Mouse (Mus musculus) heart, embryonic 16.5 days (tissue): ENCODE results near the gene Dhx37. TPM values are rescaled to one million over a fixed set of nuclear protein-coding genes. Genes with fewer than 3 reads are reported as not detected.
A peak's percentile ranks its signal among the peaks of the same experiment; 100 is the strongest.

Source experiments
- ATAC-seq: fragments of 200-750 bp; cut with Nextera tagmentation; replicated peaks from 2 replicates; pipeline ENCODE4 v1.8.0; 2017; ENCODE audit warnings: moderate number of reproducible peaks; ENCODE audit not compliant: insufficient read depth, low FRiP score; ENCODE audit errors: extremely low read depth
- H3K27ac ChIP-seq: fragments of 300-500 bp; sonication (generic); 2 replicates; pipeline ENCODE4 v1.5.1; 2014; ENCODE audit warnings: mild to moderate bottlenecking, low read length, control low read depth, moderate library complexity
- H3K27me3 ChIP-seq: fragments of 300-500 bp; sonication (generic); 2 replicates; pipeline ENCODE4 v1.6.1; 2014; ENCODE audit warnings: low read length, mixed read lengths; ENCODE audit not compliant: control insufficient read depth, insufficient read depth
- H3K36me3 ChIP-seq: fragments of 300-500 bp; sonication (generic); 2 replicates; pipeline ENCODE4 v1.6.1; 2014; ENCODE audit not compliant: control insufficient read depth, insufficient read depth
- H3K4me1 ChIP-seq: fragments of 300-500 bp; sonication (generic); 2 replicates; pipeline ENCODE4 v1.6.1; 2014; ENCODE audit warnings: low read length, mixed read lengths; ENCODE audit not compliant: control insufficient read depth, insufficient read depth
- H3K4me2 ChIP-seq: fragments of 300-500 bp; sonication (generic); 2 replicates; pipeline ENCODE4 v1.6.1; 2014; ENCODE audit warnings: low read depth, mild to moderate bottlenecking, control low read depth, low read length
- H3K4me3 ChIP-seq: fragments of 300-500 bp; sonication (generic); 2 replicates; pipeline ENCODE4 v1.5.1; 2014; ENCODE audit warnings: mild to moderate bottlenecking, control low read depth, low read length
- H3K9ac ChIP-seq: fragments of 300-500 bp; sonication (generic); 2 replicates; pipeline ENCODE4 v1.6.1; 2014; ENCODE audit warnings: low read length, control low read depth
- H3K9me3 ChIP-seq: fragments of 300-500 bp; sonication (generic); replicated peaks from 2 replicates; pipeline ENCODE4 v1.6.1; 2016; ENCODE audit warnings: low read length; ENCODE audit not compliant: control insufficient read depth
- WGBS: fragments of 180-500 bp; shearing (Covaris S2); extraction: QIAGEN DNeasy Blood & Tissue Kit; methylation state at CpG from one replicate; pipeline ENCODE4 v1.1.7; 2014; 5-methylcytosine and 5-hydroxymethylcytosine counted together
- polyA plus RNA-seq: library from polyadenylated mRNA; unstranded; fragments of >200 nt; fragmentation: Nextera tagmentation; extraction: Ambion mirVana; gene quantifications from 2 replicates; pipeline ENCODE4 v1.2.1, GENCODE M21; 2015

The Dhx37 gene
- polyA plus RNA-seq = 8.5 and 10.5 TPM in 2 replicates

DNA sequence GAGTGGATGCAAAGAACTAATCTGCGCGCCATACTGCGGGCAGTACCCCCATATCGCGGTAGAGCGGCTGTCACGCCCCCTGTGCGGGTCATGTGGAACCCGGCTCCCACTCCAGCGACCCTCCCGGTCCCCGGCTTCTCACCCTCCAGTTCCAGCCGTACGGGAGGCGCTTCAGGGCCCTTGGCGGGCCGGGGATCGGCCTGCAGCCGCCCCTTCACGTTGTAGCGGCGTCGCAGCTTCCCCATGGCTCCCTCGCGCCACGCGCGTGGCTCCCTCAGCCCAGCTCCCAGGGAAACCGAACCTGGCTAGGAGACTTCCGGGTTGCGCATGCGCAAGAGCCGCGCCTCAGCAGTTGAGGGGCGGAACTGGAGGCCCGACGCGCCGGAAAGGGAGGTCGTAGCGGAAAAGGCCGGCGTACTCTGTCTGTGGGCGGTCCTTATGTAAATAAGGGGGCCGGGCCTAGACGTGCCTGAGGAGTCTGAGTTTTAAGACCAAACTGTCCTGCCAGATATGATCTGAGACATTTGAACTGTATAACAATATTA is at the start of gene Dhx37:
TSS of gene Dhx37 (minus strand) at position 329 of the 545 bp plus-strand sequence.
- Histone ChIP-seq H3K4me2 (peak within 1 kb of the TSS; percentile 83), H3K27ac (peak within 1 kb of the TSS; percentile 56; the same call in 1 of the 2 replicates), H3K4me1 (peaks cover 8% of the 10 kb centered on the region), H3K9me3 (no peaks in the 10 kb centered on the region), H3K36me3 (peaks cover 21% of the 10 kb centered on the region), H3K9ac (peak within 1 kb of the TSS; percentile 92), H3K4me3 (peak within 1 kb of the TSS; percentile 87), H3K27me3 (no peaks in the 10 kb centered on the region)
- peak; percentile 95 for ATAC-seq
- WGBS = under 1% methylated on average over 46 of the region's 46 CpGs

GRCm38 (mm10) chr5:125482474-125482873 is 48.6 kb upstream of the Dhx37 start:
- ATAC-seq = no peak
- no peaks in the 10 kb centered on the region for H3K9me3 ChIP-seq
- H3K4me1 ChIP-seq = no peaks in the 10 kb centered on the region
- H3K4me3 ChIP-seq = no peak overlapping the region
- 88% methylated on average over 7 of the region's 7 CpGs for WGBS
- H3K27me3 ChIP-seq = no peaks in the 10 kb centered on the region
- no peak overlapping the region for H3K9ac ChIP-seq
- peaks cover 9% of the 10 kb centered on the region; the same call in 1 of the 2 replicates for H3K36me3 ChIP-seq
- H3K27ac ChIP-seq = no peak overlapping the region
- H3K4me2 ChIP-seq = no peak overlapping the region

- WGBS = 83% methylated on average over 11 of the region's 11 CpGs
- no peak for ATAC-seq
- no peak overlapping the region for H3K4me2 ChIP-seq
Measured at GRCm38 (mm10) chr5:125480434-125481231, 46.7 kb upstream of the Dhx37 start.

DNA sequence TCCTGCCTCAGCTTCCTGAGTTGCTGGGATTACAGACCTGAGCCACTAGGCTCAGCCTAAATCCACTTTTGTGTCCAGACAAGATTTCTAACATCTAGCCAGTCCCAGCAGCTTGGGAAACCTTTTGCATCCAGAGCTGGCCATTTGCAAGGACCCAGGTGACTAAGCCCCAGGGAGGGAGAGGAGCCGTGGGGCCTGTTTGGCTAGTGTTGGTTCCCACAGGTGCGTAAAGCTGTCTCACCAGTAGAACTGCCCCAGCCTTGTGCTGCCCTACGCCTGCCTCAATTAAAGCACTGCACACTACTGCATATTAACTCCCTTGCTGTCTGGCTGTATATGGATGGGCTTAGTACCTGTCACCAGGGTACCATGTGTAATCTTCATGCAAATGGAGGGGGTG is 45.5 kb upstream of the Dhx37 start:
- Histone ChIP-seq H3K4me1 (peaks cover 12% of the 10 kb centered on the region), H3K27me3 (no peaks in the 10 kb centered on the region), H3K4me2 (no peak overlapping the region), H3K9me3 (no peaks in the 10 kb centered on the region), H3K4me3 (no peak overlapping the region), H3K27ac (no peak overlapping the region), H3K9ac (no peak overlapping the region), H3K36me3 (peaks cover 9% of the 10 kb centered on the region; the same call in 1 of the 2 replicates)
- WGBS = 83% methylated on average over 3 of the region's 3 CpGs
- no peak for ATAC-seq

More at GRCm38 (mm10) chr5:125480434-125481231, 46.7 kb upstream of the Dhx37 start:
- Histone ChIP-seq H3K4me1 (peaks cover 9% of the 10 kb centered on the region), H3K9ac (no peak overlapping the region), H3K36me3 (peaks cover 9% of the 10 kb centered on the region; the same call in 1 of the 2 replicates), H3K4me3 (no peak overlapping the region), H3K27me3 (no peaks in the 10 kb centered on the region), H3K27ac (no peak overlapping the region), H3K9me3 (no peaks in the 10 kb centered on the region)

DNA sequence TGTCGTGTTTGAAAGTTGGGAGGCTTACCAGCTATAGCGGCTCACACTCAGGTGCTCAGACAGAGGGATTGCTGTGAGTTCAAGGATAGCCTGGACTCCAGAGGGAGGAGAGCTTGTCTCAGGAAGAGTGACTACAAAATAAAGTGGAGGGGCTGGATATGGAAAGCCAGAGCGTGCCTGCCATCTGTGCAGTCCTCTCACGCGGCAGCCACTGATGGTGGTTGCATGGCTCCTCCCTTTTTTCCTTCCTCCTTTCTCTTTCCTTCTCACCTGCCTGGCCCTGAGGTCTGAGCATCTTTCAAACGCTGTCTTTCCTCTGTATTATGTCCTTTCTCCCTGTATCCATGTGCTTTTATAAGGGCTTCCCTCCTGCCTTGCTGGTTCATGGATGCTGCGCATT is 44.1 kb upstream of the Dhx37 start:
- Histone ChIP-seq H3K36me3 (peaks cover 5% of the 10 kb centered on the region; the same call in 1 of the 2 replicates), H3K9me3 (no peaks in the 10 kb centered on the region), H3K4me2 (no peak overlapping the region), H3K9ac (no peak overlapping the region), H3K27ac (no peak overlapping the region), H3K27me3 (no peaks in the 10 kb centered on the region), H3K4me1 (peaks cover 12% of the 10 kb centered on the region), H3K4me3 (no peak overlapping the region)
- no peak for ATAC-seq
- WGBS = 83% methylated on average over 7 of the region's 7 CpGs

- H3K4me1 ChIP-seq = peaks cover 12% of the 10 kb centered on the region
- WGBS = 71% methylated on average over 7 of the region's 7 CpGs
- H3K4me3 ChIP-seq = no peak overlapping the region
- no peaks in the 10 kb centered on the region for H3K36me3 ChIP-seq
- H3K9me3 ChIP-seq = no peaks in the 10 kb centered on the region
- no peak overlapping the region for H3K9ac ChIP-seq
- H3K27ac ChIP-seq = no peak overlapping the region
- no peaks in the 10 kb centered on the region for H3K27me3 ChIP-seq
- H3K4me2 ChIP-seq = no peak overlapping the region
- no peak for ATAC-seq
Measured at GRCm38 (mm10) chr5:125477533-125477932, 43.6 kb upstream of the Dhx37 start.

- 69% methylated on average over 7 of the region's 7 CpGs for WGBS
- Histone ChIP-seq H3K9me3 (no peaks in the 10 kb centered on the region), H3K4me1 (peaks cover 12% of the 10 kb centered on the region), H3K4me2 (peak overlapping the region; percentile 95), H3K27me3 (no peaks in the 10 kb centered on the region), H3K4me3 (peak overlapping the region; percentile 86), H3K9ac (peak overlapping the region; percentile 85; the same call in 1 of the 2 replicates), H3K36me3 (no peaks in the 10 kb centered on the region), H3K27ac (no peak overlapping the region)
- ATAC-seq = no peak
Measured at GRCm38 (mm10) chr5:125476799-125477198, 42.9 kb upstream of the Dhx37 start.

DNA sequence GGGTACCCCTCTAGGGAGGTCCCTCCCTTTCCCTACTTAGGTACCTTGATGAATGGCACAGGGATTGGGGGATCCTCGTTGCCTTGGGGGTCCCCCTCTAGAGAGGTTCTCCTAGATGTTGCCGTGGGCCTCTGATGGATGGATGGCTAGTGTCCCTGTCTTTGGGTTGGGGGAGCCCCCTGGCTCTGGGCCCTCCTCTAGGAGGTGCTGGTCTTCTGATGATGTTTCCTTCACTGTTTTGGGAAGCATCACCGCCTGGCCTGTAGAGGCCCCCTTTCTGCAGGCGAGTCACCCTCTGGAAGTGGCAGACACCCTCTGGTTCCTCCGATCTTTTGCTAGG is 42.3 kb upstream of the Dhx37 start:
- H3K4me2 ChIP-seq = peak overlapping the region; percentile 95
- H3K4me3 ChIP-seq = peak overlapping the region; percentile 86
- H3K36me3 ChIP-seq = no peaks in the 10 kb centered on the region
- no peaks in the 10 kb centered on the region for H3K27me3 ChIP-seq
- no peaks in the 10 kb centered on the region for H3K9me3 ChIP-seq
- H3K9ac ChIP-seq = peak overlapping the region; percentile 85
- ATAC-seq = no peak; the same call in 1 of the 2 replicates
- no peak overlapping the region; the same call in 1 of the 2 replicates for H3K27ac ChIP-seq
- 19% methylated on average over 5 of the region's 5 CpGs for WGBS
- peaks cover 12% of the 10 kb centered on the region for H3K4me1 ChIP-seq
